12 mouse cellular contexts compared by ENCODE assay signal in the genomic region with DNA sequence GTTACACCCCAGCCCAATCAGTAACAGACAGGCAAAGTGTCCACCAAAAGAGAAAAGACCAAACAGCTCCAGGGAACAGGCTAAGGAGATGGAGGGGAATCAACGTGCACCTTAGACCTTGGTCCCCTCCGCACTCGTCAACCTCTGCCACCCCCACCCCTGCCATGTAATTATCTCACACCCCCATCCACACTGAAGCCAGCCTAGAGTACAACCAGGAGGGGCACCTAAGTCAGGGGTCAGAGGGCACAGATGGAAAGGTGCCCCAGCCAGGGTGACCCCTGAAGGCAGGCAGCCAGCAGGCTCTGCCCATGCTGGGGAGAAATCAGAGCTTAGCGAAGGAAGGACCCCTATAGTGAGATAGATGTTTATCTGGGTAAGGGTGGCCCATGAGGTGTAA. TPM values are rescaled to one million over a fixed set of nuclear protein-coding genes. Genes with fewer than 3 reads are reported as not detected.
A peak's percentile ranks its signal among the peaks of the same experiment; 100 is the strongest.
DNase-seq lines count a peak whose midpoint lies in the region; ATAC-seq and TF ChIP-seq lines count a peak whose summit lies in the region.
"Had no signal": no experiment of that assay in that cellular context is flagged by ENCODE, and none has a peak within 500 bp of the region (broad histone marks: within the 10 kb centered on the region; RNA-seq: fewer than 3 reads in every experiment).

No protein-coding gene starts in this region.

- H3K27me3 ChIP-seq in intestine, embryonic 14.5 days (replicated peaks; ENCODE audit: control insufficient read depth, insufficient read depth, low read length) = no peaks in the 10 kb centered on the region
- no peaks in the 10 kb centered on the region for H3K27me3 ChIP-seq in intestine, postnatal 0 days (replicated peaks; ENCODE audit: control insufficient read depth, insufficient read depth, low read length)
- no peaks in the 10 kb centered on the region for H3K27me3 ChIP-seq in limb, embryonic 11.5 days (ENCODE audit: control insufficient read depth, insufficient read depth, low read length)

- no peak overlapping the region for H3K4me2 ChIP-seq in intestine, embryonic 14.5 days (ENCODE audit: low read length)
- no peak overlapping the region for H3K4me2 ChIP-seq in intestine, postnatal 0 days (replicated peaks; ENCODE audit: low read depth)
- H3K4me2 ChIP-seq in limb, embryonic 11.5 days (ENCODE audit: low read depth, severe bottlenecking) = no peak overlapping the region

- H3K4me3 ChIP-seq in intestine, embryonic 14.5 days (ENCODE audit: low read depth, low read length) = no peak overlapping the region
- H3K4me3 ChIP-seq in intestine, postnatal 0 days (ENCODE audit: low read depth, low read length) = no peak overlapping the region
- H3K4me3 ChIP-seq in limb, embryonic 11.5 days (ENCODE audit: low read depth, low read length) = no peak overlapping the region

- H3K27ac ChIP-seq in intestine, embryonic 14.5 days (ENCODE audit: low read depth) = peak overlapping the region; percentile 23; the same call in 1 of the 2 replicates
- no peak overlapping the region for H3K27ac ChIP-seq in intestine, postnatal 0 days (ENCODE audit: low read depth, low read length)
- H3K27ac ChIP-seq in limb, embryonic 11.5 days (replicated peaks; ENCODE audit: low read depth, low read length) = peak overlapping the region; percentile 47; the same call in 1 of the 2 replicates

- no peaks in the 10 kb centered on the region for H3K9me3 ChIP-seq in intestine, embryonic 14.5 days (ENCODE audit: control insufficient read depth, low read length)
- H3K9me3 ChIP-seq in intestine, postnatal 0 days (ENCODE audit: control insufficient read depth) = no peaks in the 10 kb centered on the region
- H3K9me3 ChIP-seq in limb, embryonic 11.5 days (ENCODE audit: control insufficient read depth, low read length) = no peaks in the 10 kb centered on the region
- H3K9me3 ChIP-seq: G1E had no signal

- intact Hi-C loops in left cerebral cortex, postnatal 4 days (cut with DNase I) = no loop called here

- H3K36me3 ChIP-seq in intestine, embryonic 14.5 days (ENCODE audit: control insufficient read depth, insufficient read depth, low read length) = peaks cover 22% of the 10 kb centered on the region
- H3K36me3 ChIP-seq in intestine, postnatal 0 days (ENCODE audit: control insufficient read depth, insufficient read depth) = peaks cover 20% of the 10 kb centered on the region
- H3K36me3 ChIP-seq in limb, embryonic 11.5 days (ENCODE audit: control insufficient read depth, insufficient read depth, low read length) = peaks cover 16% of the 10 kb centered on the region

- DNase-seq in intestine, embryonic 14.5 days (ENCODE audit: low spot score) = peak; percentile 46
- DNase-seq in brain, adult 2 months (ENCODE audit: low read depth, low spot score) = peak; percentile 1
- DNase-seq in cerebellum, postnatal 25 days = peak; percentile 10 to 12
- DNase-seq in limb, embryonic 11.5 days (ENCODE audit: low spot score) = no peak
- no peak for DNase-seq in B cell, adult 2 months
- no peak for DNase-seq in left cerebral cortex, postnatal 4 days
- DNase-seq in right cerebral cortex, postnatal 25 days = no peak
- DNase-seq: midbrain, embryonic 14.5 days had no signal

- no peak for ATAC-seq in intestine, embryonic 14.5 days (replicated peaks; ENCODE audit: low FRiP score, low TSS enrichment, low read depth)
- no peak for ATAC-seq in intestine, postnatal 0 days
- no peak for ATAC-seq in limb, embryonic 11.5 days (ENCODE audit: insufficient number of reproducible peaks, low FRiP score, low TSS enrichment, low read depth)

- 67% methylated on average over 4 of the region's 4 CpGs for WGBS in intestine, embryonic 14.5 days
- WGBS in intestine, postnatal 0 days = 56% methylated on average over 4 of the region's 4 CpGs
- WGBS in limb, embryonic 11.5 days = 56% methylated on average over 4 of the region's 4 CpGs

- peaks cover 19% of the 10 kb centered on the region; the same call in 1 of the 2 replicates for H3K4me1 ChIP-seq in intestine, embryonic 14.5 days (replicated peaks; ENCODE audit: control insufficient read depth, insufficient read depth, low read length)
- peaks cover 3% of the 10 kb centered on the region; the same call in 1 of the 2 replicates for H3K4me1 ChIP-seq in intestine, postnatal 0 days (replicated peaks; ENCODE audit: control insufficient read depth, insufficient read depth, low read length)
- H3K4me1 ChIP-seq in limb, embryonic 11.5 days (ENCODE audit: control insufficient read depth, insufficient read depth, low read length) = peaks cover 20% of the 10 kb centered on the region

- H3K9ac ChIP-seq in intestine, embryonic 14.5 days (ENCODE audit: low read length) = no peak overlapping the region
- H3K9ac ChIP-seq in intestine, postnatal 0 days (ENCODE audit: low read depth, low read length) = no peak overlapping the region
- H3K9ac ChIP-seq in limb, embryonic 11.5 days (ENCODE audit: low read length) = no peak overlapping the region

- no peak for TF ChIP-seq CTCF in intestine, postnatal 0 days (IDR thresholded peaks at IDR 0.05; ENCODE audit: low read depth)

RNA-seq across cellular contexts. Expression of a gene that starts 10.4 kb away (rescaled TPM):
- polyA plus RNA-seq in intestine, embryonic 14.5 days (2014; fragmentation: Nextera tagmentation; extraction: Ambion mirVana) = 364 and 372 TPM in 2 replicates
- 579 and 585 TPM in 2 replicates for polyA plus RNA-seq in intestine, postnatal 0 days (2015; fragmentation: Nextera tagmentation; extraction: Ambion mirVana)
- 331 and 339 TPM in 2 replicates for polyA plus RNA-seq in limb, embryonic 11.5 days (2014; fragmentation: Nextera tagmentation; extraction: Ambion mirVana)
- total RNA-seq in left cerebral cortex, postnatal 4 days (2021) = 100 to 1,000 TPM; 120 to 136 TPM

RNA-seq across cellular contexts. Expression of a gene that starts 30.9 kb away (rescaled TPM):
- 660 and 684 TPM in 2 replicates for polyA plus RNA-seq in intestine, embryonic 14.5 days (2014; fragmentation: Nextera tagmentation; extraction: Ambion mirVana)
- polyA plus RNA-seq in intestine, postnatal 0 days (2015; fragmentation: Nextera tagmentation; extraction: Ambion mirVana) = 317 and 320 TPM in 2 replicates
- 679 and 704 TPM in 2 replicates for polyA plus RNA-seq in limb, embryonic 11.5 days (2014; fragmentation: Nextera tagmentation; extraction: Ambion mirVana)
- 100 to 1,000 TPM; 610 to 661 TPM for total RNA-seq in left cerebral cortex, postnatal 4 days (2021)

RNA-seq across cellular contexts. Expression of a gene that starts 31.1 kb away (rescaled TPM):
- 46.5 and 48.7 TPM in 2 replicates for polyA plus RNA-seq in intestine, embryonic 14.5 days (2014; fragmentation: Nextera tagmentation; extraction: Ambion mirVana)
- polyA plus RNA-seq in intestine, postnatal 0 days (2015; fragmentation: Nextera tagmentation; extraction: Ambion mirVana) = 26.1 and 28.8 TPM in 2 replicates
- polyA plus RNA-seq in limb, embryonic 11.5 days (2014; fragmentation: Nextera tagmentation; extraction: Ambion mirVana) = 75.6 and 78.2 TPM in 2 replicates
- 10 to 100 TPM; 35.3 to 35.9 TPM for total RNA-seq in left cerebral cortex, postnatal 4 days (2021)

RNA-seq across cellular contexts. Expression of a gene that starts 41.3 kb away (rescaled TPM):
- not detected in 2 replicates for polyA plus RNA-seq in intestine, embryonic 14.5 days (2014; fragmentation: Nextera tagmentation; extraction: Ambion mirVana)
- not detected in 2 replicates for polyA plus RNA-seq in intestine, postnatal 0 days (2015; fragmentation: Nextera tagmentation; extraction: Ambion mirVana)
- not detected in 2 replicates for polyA plus RNA-seq in limb, embryonic 11.5 days (2014; fragmentation: Nextera tagmentation; extraction: Ambion mirVana)
- not detected for total RNA-seq in left cerebral cortex, postnatal 4 days (2021)
- total RNA-seq: gastrocnemius, adult 18-20 months; layer of hippocampus, postnatal 36 days had no signal
- polyA plus RNA-seq: G1E; midbrain, embryonic 14.5 days had no signal

Comparison
In these comparisons a context has a peak if more than half of its experiments do, and no peak if none do; other contexts are left out.
1. DNase-seq: peak in intestine, embryonic 14.5 days (single experiment), brain, adult 2 months (single experiment) and cerebellum, postnatal 25 days (2 of 2); none in limb, embryonic 11.5 days (single experiment), B cell, adult 2 months (0 of 2), left cerebral cortex, postnatal 4 days (single experiment) and right cerebral cortex, postnatal 25 days (single experiment).